Mouse (Mus musculus) CD4-positive helper T cell, adult 2 months (primary cell): ENCODE data around the gene Cmss1.

Experiments
- DNase-seq: peaks from one replicate; pipeline ENCODE4 v3.0.0-alpha.2; 2012; ENCODE audit warnings: low read depth, missing footprints, low spot score

Gene Cmss1

GRCm38 (mm10) chr16:57515636-57516035, 91.0 kb downstream of the Cmss1 start:
- no peak for DNase-seq

- DNase-seq = no peak
Observed at GRCm38 (mm10) chr16:57514371-57514770, 92.3 kb downstream of the Cmss1 start.

- DNase-seq = no peak
Observed at GRCm38 (mm10) chr16:57513562-57513961, 93.1 kb downstream of the Cmss1 start.

GRCm38 (mm10) chr16:57509099-57509498, 97.6 kb downstream of the Cmss1 start:
- DNase-seq = no peak

- DNase-seq = no peak
Observed at GRCm38 (mm10) chr16:57508351-57508750, 98.3 kb downstream of the Cmss1 start.

- DNase-seq = no peak
Observed at GRCm38 (mm10) chr16:57506133-57506532, 100.5 kb downstream of the Cmss1 start.

- DNase-seq = no peak
Observed at GRCm38 (mm10) chr16:57504728-57505127, 101.9 kb downstream of the Cmss1 start.

GRCm38 (mm10) chr16:57502761-57503160, 103.9 kb downstream of the Cmss1 start:
- DNase-seq = no peak

- no peak for DNase-seq
Observed at GRCm38 (mm10) chr16:57502230-57502629, 104.4 kb downstream of the Cmss1 start.

- peak; percentile 13 for DNase-seq
Observed at GRCm38 (mm10) chr16:57500851-57501250, 105.8 kb downstream of the Cmss1 start.

- DNase-seq = no peak
Observed at GRCm38 (mm10) chr16:57496437-57497173, 110.1 kb downstream of the Cmss1 start.

- DNase-seq = peak; percentile 65
Observed at GRCm38 (mm10) chr16:57495476-57496203, 111.0 kb downstream of the Cmss1 start.

- DNase-seq = peak; percentile 69
Observed at GRCm38 (mm10) chr16:57491853-57492252, 114.8 kb downstream of the Cmss1 start.

GRCm38 (mm10) chr16:57490691-57491090, 116.0 kb downstream of the Cmss1 start:
- no peak for DNase-seq

- no peak for DNase-seq
Observed at GRCm38 (mm10) chr16:57488661-57489060, 118.0 kb downstream of the Cmss1 start.

- DNase-seq = no peak
Observed at GRCm38 (mm10) chr16:57486266-57486665, 120.4 kb downstream of the Cmss1 start.

GRCm38 (mm10) chr16:57485265-57485664, 121.4 kb downstream of the Cmss1 start:
- DNase-seq = no peak

- DNase-seq = no peak
Observed at GRCm38 (mm10) chr16:57484043-57484795, 122.4 kb downstream of the Cmss1 start.

GRCm38 (mm10) chr16:57483503-57483902, 123.2 kb downstream of the Cmss1 start:
- no peak for DNase-seq

- DNase-seq = no peak
Observed at GRCm38 (mm10) chr16:57482911-57483310, 123.8 kb downstream of the Cmss1 start.

GRCm38 (mm10) chr16:57482264-57482663, 124.4 kb downstream of the Cmss1 start:
- no peak for DNase-seq

- no peak for DNase-seq
Observed at GRCm38 (mm10) chr16:57479776-57480175, 126.9 kb downstream of the Cmss1 start.
